In the genomic region with DNA sequence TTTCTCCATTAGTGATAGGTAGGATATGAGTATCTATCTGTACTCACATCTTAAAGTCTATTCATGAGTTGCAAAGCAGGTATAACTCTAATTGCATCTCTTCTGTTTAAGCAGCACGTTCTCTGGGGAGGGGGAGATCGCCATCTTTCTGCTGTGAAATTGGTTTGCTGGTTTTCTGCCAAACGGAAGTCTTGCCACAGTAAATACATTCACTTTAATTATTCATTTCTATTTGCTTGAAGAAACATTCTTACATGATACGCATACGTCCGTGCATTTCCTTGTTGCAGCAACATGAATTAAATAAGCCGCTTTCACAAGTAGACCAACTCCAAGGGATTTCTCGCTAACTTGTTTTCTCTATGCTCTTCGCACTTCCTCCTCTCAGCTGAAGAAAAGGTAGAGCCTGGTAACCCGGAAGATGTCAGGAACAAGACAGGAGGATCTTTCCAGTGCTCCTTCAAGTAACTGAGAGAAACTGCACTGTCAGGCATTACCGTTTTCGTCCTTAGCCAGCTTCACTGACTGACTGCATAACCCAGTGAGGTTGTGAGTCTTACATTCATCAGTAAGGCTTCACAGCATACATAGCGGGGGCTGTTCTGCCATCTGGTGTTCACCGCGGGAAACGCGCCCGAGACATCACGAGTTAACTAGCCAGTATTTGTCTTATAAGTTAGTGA, we compare ENCODE assay signal across 8 mouse cellular contexts. TPM values are rescaled to one million over a fixed set of nuclear protein-coding genes. Genes with fewer than 3 reads are reported as not detected.
DNase-seq lines count a peak whose midpoint lies in the region; ATAC-seq lines count a peak whose summit lies in the region.

No protein-coding gene starts in this region.

- H3K27ac ChIP-seq in embryonic facial prominence, embryonic 10.5 days (replicated peaks), result no peak overlapping the region
- no peak overlapping the region for H3K27ac ChIP-seq in limb, embryonic 13.5 days

- no peaks in the 10 kb centered on the region for H3K9me3 ChIP-seq in embryonic facial prominence, embryonic 10.5 days
- H3K9me3 ChIP-seq in limb, embryonic 13.5 days, result no peaks in the 10 kb centered on the region

- no peak overlapping the region for H3K4me3 ChIP-seq in embryonic facial prominence, embryonic 10.5 days
- H3K4me3 ChIP-seq in limb, embryonic 13.5 days, result no peak overlapping the region

- no peak overlapping the region for H3K9ac ChIP-seq in limb, embryonic 13.5 days

- no peaks in the 10 kb centered on the region for H3K27me3 ChIP-seq in embryonic facial prominence, embryonic 10.5 days (replicated peaks; ENCODE audit: low read depth, poor library complexity, severe bottlenecking)
- H3K27me3 ChIP-seq in limb, embryonic 13.5 days, result no peaks in the 10 kb centered on the region

- WGBS in embryonic facial prominence, embryonic 10.5 days, result 43% methylated on average over 19 of the region's 19 CpGs
- 40% methylated on average over 19 of the region's 19 CpGs for WGBS in limb, embryonic 13.5 days

- no peaks in the 10 kb centered on the region for H3K36me3 ChIP-seq in embryonic facial prominence, embryonic 10.5 days (replicated peaks)
- H3K36me3 ChIP-seq in limb, embryonic 13.5 days, result no peaks in the 10 kb centered on the region

- no peaks in the 10 kb centered on the region for H3K4me1 ChIP-seq in embryonic facial prominence, embryonic 10.5 days
- 0 out of 2 replicates have a peak, but pooled peaks cover 2% of the 10 kb centered on the region for H3K4me1 ChIP-seq in limb, embryonic 13.5 days

- peak; percentile 69; the same call in 1 of the 2 replicates for ATAC-seq in limb, embryonic 13.5 days (ENCODE audit: low FRiP score, low read depth)
- ATAC-seq in monocyte, adult 5-6 weeks (replicated peaks; ENCODE audit: insufficient number of reproducible peaks, low FRiP score, low TSS enrichment, poor library complexity, severe bottlenecking), result peak; percentile 47; the same call in 1 of the 2 replicates

- no peak overlapping the region for H3K4me2 ChIP-seq in limb, embryonic 13.5 days (replicated peaks)

- DNase-seq in 416B (ENCODE audit: low read depth), result peak; percentile 88
- DNase-seq in adrenal gland, postnatal 10 days, result peak; percentile 83
- DNase-seq in embryonic facial prominence, embryonic 10.5 days (ENCODE audit: low spot score), result peak; percentile 81
- peak; percentile 71 for DNase-seq in heart, adult 8-10 months (ENCODE audit: low spot score)
- DNase-seq in kidney, adult 9 months, result peak; percentile 84
- DNase-seq in spleen, postnatal 14 days (ENCODE audit: low spot score in 2 of 2), result peak; percentile 37 to 59

RNA-seq across cellular contexts. Expression of gene Prkca, which starts 34.1 kb away (rescaled TPM):
- 10 to 100 TPM; 10.3 to 16.3 TPM for total RNA-seq in adrenal gland, postnatal 10 days (2021)
- 3.4 TPM in 2 replicates for polyA plus RNA-seq in embryonic facial prominence, embryonic 10.5 days (2016; fragmentation: Nextera tagmentation; extraction: Ambion mirVana)
- total RNA-seq in heart, adult 8-10 months (2022), result 10 to 100 TPM; 28.2 to 38.1 (median 33.4) TPM
- 5.6 and 7.2 TPM in 2 replicates for polyA plus RNA-seq in limb, embryonic 13.5 days (2015; fragmentation: Nextera tagmentation; extraction: Ambion mirVana)
- total RNA-seq in monocyte, adult 5-6 weeks (2017), result 4.8 to 20.9 TPM (median 10.1 TPM) in 3 replicates

RNA-seq across cellular contexts. Expression of gene Apoh, which starts 34.7 kb away (rescaled TPM):
- 100 to 1,000 TPM; 288 to 727 TPM for total RNA-seq in adrenal gland, postnatal 10 days (2021)
- polyA plus RNA-seq in embryonic facial prominence, embryonic 10.5 days (2016; fragmentation: Nextera tagmentation; extraction: Ambion mirVana), result not detected in 2 replicates
- total RNA-seq in heart, adult 8-10 months (2022), result not detected
- not detected in 2 replicates for polyA plus RNA-seq in limb, embryonic 13.5 days (2015; fragmentation: Nextera tagmentation; extraction: Ambion mirVana)
- total RNA-seq in monocyte, adult 5-6 weeks (2017), result not detected in 3 replicates

RNA-seq across cellular contexts. Expression of gene Cep112, which starts 47.2 kb away (rescaled TPM):
- 10 to 100 TPM; 14.4 to 14.9 TPM for total RNA-seq in adrenal gland, postnatal 10 days (2021)
- polyA plus RNA-seq in embryonic facial prominence, embryonic 10.5 days (2016; fragmentation: Nextera tagmentation; extraction: Ambion mirVana), result 9.0 and 11.0 TPM in 2 replicates
- 10 to 100 TPM in 3 of 4 experiments, 1 to 10 TPM in 1; 9.3 to 12.4 (median 11.4) TPM for total RNA-seq in heart, adult 8-10 months (2022)
- polyA plus RNA-seq in limb, embryonic 13.5 days (2015; fragmentation: Nextera tagmentation; extraction: Ambion mirVana), result 19.8 and 20.7 TPM in 2 replicates
- total RNA-seq in monocyte, adult 5-6 weeks (2017), result 2.1 TPM in 1 of 3 replicates, not detected in the others

Comparison
In these comparisons a context has a peak if more than half of its experiments do, and no peak if none do; other contexts are left out.
1. RNA of gene Apoh, which starts 34.7 kb away (total RNA-seq): 288 to 727 TPM in adrenal gland, postnatal 10 days; not detected in heart, adult 8-10 months and not detected in monocyte, adult 5-6 weeks; every median in the first group is over 100 times any median in the second.
2. Peak in every context shown above with its lines, with median percentiles within 50 percentile points of each other: DNase-seq.